Mouse (Mus musculus) kidney, adult 2 months (tissue): ENCODE measurements around the gene Rsph1.

ENCODE experiments used
- CTCF ChIP-seq: fragments of 200-500 bp; conservative IDR thresholded peaks from 2 replicates; pipeline ENCODE4 v1.5.1; 2011; ENCODE audit warnings: low read depth, mild to moderate bottlenecking, control low read depth, low read length, moderate library complexity, mixed read lengths; ENCODE audit not compliant: insufficient read depth, insufficient read length
- POLR2A ChIP-seq: fragments of 200-500 bp; IDR thresholded peaks from one replicate; pipeline ENCODE4 v1.6.1; 2011; ENCODE audit warnings: low read depth, low read length, control low read depth

DNA sequence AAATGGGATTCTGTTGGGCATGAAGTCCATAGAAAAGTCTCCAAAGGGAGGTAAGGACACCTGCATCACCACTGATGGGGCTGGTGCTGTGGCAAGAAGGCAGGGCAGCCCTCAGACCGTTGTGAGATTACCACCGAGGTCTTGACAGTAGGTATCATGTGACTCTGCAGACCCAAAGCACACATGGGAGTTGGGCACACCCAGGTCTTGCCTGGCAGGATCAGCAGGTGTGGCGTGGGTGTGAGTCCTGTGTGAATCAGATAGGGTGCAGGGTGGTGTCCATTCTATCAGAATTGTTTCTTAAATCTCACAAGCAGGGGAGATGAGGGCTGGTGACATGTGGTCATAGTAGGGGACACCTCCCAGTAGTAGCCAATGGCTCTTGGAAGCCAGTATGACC lies 39.8 kb upstream of the Rsph1 start:
- TF ChIP-seq CTCF (no peak), POLR2A (no peak)
